Mouse (Mus musculus) neural tube, embryonic 11.5 days (tissue): ENCODE measurements at regions not wholly inside any gene's neighbourhood (a gene's known extent, or its start where the extent isn't known, plus 50 kb on each side); places are given as distances from the start of the nearest gene placed in this dataset.

Experiments used
- ATAC-seq: fragments of 200-750 bp; cut with Nextera tagmentation; 2 replicates; pipeline ENCODE4 v1.8.0; 2017; ENCODE audit warnings: moderate number of reproducible peaks, mild to moderate bottlenecking, moderate TSS enrichment, moderate library complexity; ENCODE audit not compliant: insufficient read depth, low FRiP score, low TSS enrichment
- DNase-seq: peaks from one replicate; pipeline ENCODE4 v3.0.0-alpha.2; 2015; ENCODE audit warnings: low spot score
- H3K27ac ChIP-seq: fragments of 300-500 bp; sonication (generic); 2 replicates; pipeline ENCODE4 v1.5.1; 2014; ENCODE audit warnings: low read depth, mild to moderate bottlenecking, low read length
- H3K27me3 ChIP-seq: fragments of 300-500 bp; sonication (generic); 2 replicates; pipeline ENCODE4 v1.6.1; 2014; ENCODE audit warnings: mild to moderate bottlenecking, low read length, mixed read lengths; ENCODE audit not compliant: control insufficient read depth, insufficient read depth
- H3K36me3 ChIP-seq: fragments of 300-500 bp; sonication (generic); 2 replicates; pipeline ENCODE4 v1.6.1; 2014; ENCODE audit warnings: mild to moderate bottlenecking, low read length, moderate library complexity, mixed read lengths; ENCODE audit not compliant: control insufficient read depth, insufficient read depth
- H3K4me1 ChIP-seq: fragments of 300-500 bp; sonication (generic); 2 replicates; pipeline ENCODE4 v1.6.1; 2014; ENCODE audit warnings: low read length, mixed read lengths; ENCODE audit not compliant: control insufficient read depth, insufficient read depth
- H3K4me2 ChIP-seq: fragments of 300-500 bp; sonication (generic); 2 replicates; pipeline ENCODE4 v1.6.1; 2014; ENCODE audit warnings: low read depth, mild to moderate bottlenecking, moderate library complexity
- H3K4me3 ChIP-seq: fragments of 300-500 bp; sonication (generic); 2 replicates; pipeline ENCODE4 v1.5.1; 2014; ENCODE audit warnings: low read depth, low read length
- H3K9ac ChIP-seq: fragments of 300-500 bp; sonication (generic); 2 replicates; pipeline ENCODE4 v1.6.1; 2014; ENCODE audit warnings: mild to moderate bottlenecking, low read length
- H3K9me3 ChIP-seq: fragments of 300-500 bp; sonication (generic); 2 replicates; pipeline ENCODE4 v1.6.1; 2016; ENCODE audit warnings: low read length; ENCODE audit not compliant: control insufficient read depth
- WGBS: fragments of 180-500 bp; shearing (Covaris S2); extraction: QIAGEN DNeasy Blood & Tissue Kit; methylation state at CpG from one replicate; pipeline ENCODE4 v1.1.7; 2014; 5-methylcytosine and 5-hydroxymethylcytosine counted together

GRCm38 (mm10) chr8:18457470-18457869 is 520.6 kb downstream of the Defb40 start:
- no peaks in the 10 kb centered on the region for H3K27me3 ChIP-seq
- no peak overlapping the region for H3K27ac ChIP-seq
- 94% methylated on average over 6 of the region's 6 CpGs for WGBS
- DNase-seq (no peak), ATAC-seq (no peak)
- H3K36me3 ChIP-seq, result no peaks in the 10 kb centered on the region
- H3K4me1 ChIP-seq, result no peaks in the 10 kb centered on the region
- no peak overlapping the region for H3K9ac ChIP-seq
- H3K4me3 ChIP-seq, result no peak overlapping the region
- H3K9me3 ChIP-seq, result no peaks in the 10 kb centered on the region
- no peak overlapping the region for H3K4me2 ChIP-seq

- H3K36me3 ChIP-seq, result no peaks in the 10 kb centered on the region
- H3K4me1 ChIP-seq, result no peaks in the 10 kb centered on the region
- 90% methylated on average over 3 of the region's 3 CpGs for WGBS
- DNase-seq (no peak), ATAC-seq (no peak)
- no peaks in the 10 kb centered on the region for H3K27me3 ChIP-seq
- no peaks in the 10 kb centered on the region for H3K9me3 ChIP-seq
- no peak overlapping the region for H3K4me3 ChIP-seq
- no peak overlapping the region for H3K4me2 ChIP-seq
- H3K9ac ChIP-seq, result no peak overlapping the region
- no peak overlapping the region for H3K27ac ChIP-seq
Measured at GRCm38 (mm10) chr8:18449015-18449414, 529.0 kb downstream of the Defb40 start.

GRCm38 (mm10) chr8:18442212-18442611 is 535.8 kb downstream of the Defb40 start:
- no peak for ATAC-seq
- Histone ChIP-seq H3K9me3 (no peaks in the 10 kb centered on the region), H3K36me3 (no peaks in the 10 kb centered on the region), H3K27me3 (no peaks in the 10 kb centered on the region), H3K4me3 (no peak overlapping the region), H3K4me2 (no peak overlapping the region), H3K27ac (no peak overlapping the region), H3K9ac (no peak overlapping the region), H3K4me1 (no peaks in the 10 kb centered on the region)
- WGBS, result 68% methylated on average over 3 of the region's 3 CpGs
- DNase-seq, result no peak

GRCm38 (mm10) chr8:18422846-18423245 is 555.2 kb downstream of the Defb40 start:
- Histone ChIP-seq H3K36me3 (no peaks in the 10 kb centered on the region), H3K4me3 (no peak overlapping the region), H3K27me3 (no peaks in the 10 kb centered on the region), H3K9me3 (no peaks in the 10 kb centered on the region), H3K4me1 (no peaks in the 10 kb centered on the region), H3K4me2 (no peak overlapping the region), H3K9ac (no peak overlapping the region), H3K27ac (no peak overlapping the region)
- DNase-seq, result no peak
- WGBS, result 88% methylated on average over 5 of the region's 5 CpGs
- ATAC-seq, result no peak

- 85% methylated on average over 2 of the region's 2 CpGs for WGBS
- no peak overlapping the region for H3K4me2 ChIP-seq
Measured at GRCm38 (mm10) chr8:18412470-18412869, 565.6 kb downstream of the Defb40 start.

GRCm38 (mm10) chr8:18406446-18406845 is 571.6 kb downstream of the Defb40 start:
- Histone ChIP-seq H3K27ac (no peak overlapping the region), H3K4me2 (no peak overlapping the region), H3K27me3 (no peaks in the 10 kb centered on the region), H3K36me3 (no peaks in the 10 kb centered on the region), H3K9ac (no peak overlapping the region), H3K4me3 (no peak overlapping the region), H3K4me1 (no peaks in the 10 kb centered on the region), H3K9me3 (no peaks in the 10 kb centered on the region)
- ATAC-seq, result no peak
- 73% methylated on average over 2 of the region's 2 CpGs for WGBS
- no peak for DNase-seq

More at GRCm38 (mm10) chr8:18412470-18412869, 565.6 kb downstream of the Defb40 start:
- Histone ChIP-seq H3K9ac (no peak overlapping the region), H3K4me3 (no peak overlapping the region), H3K4me1 (no peaks in the 10 kb centered on the region), H3K27ac (no peak overlapping the region), H3K36me3 (no peaks in the 10 kb centered on the region), H3K9me3 (no peaks in the 10 kb centered on the region), H3K27me3 (no peaks in the 10 kb centered on the region)
- DNase-seq (no peak), ATAC-seq (no peak)

GRCm38 (mm10) chr8:18388353-18388752 is 589.7 kb downstream of the Defb40 start:
- no peaks in the 10 kb centered on the region for H3K9me3 ChIP-seq
- no peak overlapping the region for H3K4me2 ChIP-seq
- 6% methylated on average over 5 of the region's 5 CpGs for WGBS
- DNase-seq (peak; percentile 76), ATAC-seq (peak; percentile 74)
- no peak overlapping the region for H3K4me3 ChIP-seq
- H3K36me3 ChIP-seq, result no peaks in the 10 kb centered on the region
- H3K9ac ChIP-seq, result no peak overlapping the region
- no peaks in the 10 kb centered on the region for H3K4me1 ChIP-seq
- H3K27ac ChIP-seq, result no peak overlapping the region
- H3K27me3 ChIP-seq, result no peaks in the 10 kb centered on the region

GRCm38 (mm10) chr8:18381615-18382178 is 596.4 kb downstream of the Defb40 start:
- ATAC-seq (peak; percentile 79), DNase-seq (peak; percentile 48)
- H3K9me3 ChIP-seq, result no peaks in the 10 kb centered on the region
- no peaks in the 10 kb centered on the region for H3K36me3 ChIP-seq
- H3K9ac ChIP-seq, result no peak overlapping the region
- no peak overlapping the region for H3K27ac ChIP-seq
- no peaks in the 10 kb centered on the region for H3K4me1 ChIP-seq
- no peaks in the 10 kb centered on the region for H3K27me3 ChIP-seq
- H3K4me2 ChIP-seq, result no peak overlapping the region
- 3% methylated on average over 3 of the region's 3 CpGs for WGBS
- H3K4me3 ChIP-seq, result no peak overlapping the region

- H3K4me1 ChIP-seq, result no peaks in the 10 kb centered on the region
- H3K27ac ChIP-seq, result no peak overlapping the region
- no peaks in the 10 kb centered on the region for H3K27me3 ChIP-seq
- WGBS, result 92% methylated on average over 4 of the region's 4 CpGs
- H3K9me3 ChIP-seq, result no peaks in the 10 kb centered on the region
- H3K4me3 ChIP-seq, result no peak overlapping the region
- H3K9ac ChIP-seq, result no peak overlapping the region
- no peak overlapping the region for H3K4me2 ChIP-seq
- DNase-seq (no peak), ATAC-seq (no peak)
- H3K36me3 ChIP-seq, result no peaks in the 10 kb centered on the region
Measured at GRCm38 (mm10) chr8:18348716-18349115, 629.3 kb downstream of the Defb40 start.
